Mouse (Mus musculus) embryonic fibroblast, embryonic 13.5 days (primary cell): Measurements from ENCODE around the gene Wbp11. TPM values are rescaled to one million over a fixed set of nuclear protein-coding genes. Genes with fewer than 3 reads are reported as not detected.

Experiments
- H3K27ac ChIP-seq: 2 replicates; pipeline ENCODE4 v1.5.1; 2012; ENCODE audit warnings: low read length, control low read depth, inconsistent platforms; ENCODE audit not compliant: insufficient read depth
- H3K4me1 ChIP-seq: 2 replicates; pipeline ENCODE4 v1.6.1; 2011; ENCODE audit warnings: low read length; ENCODE audit not compliant: control insufficient read depth, insufficient read depth
- H3K4me3 ChIP-seq: 2 replicates; pipeline ENCODE4 v1.5.1; 2011; ENCODE audit warnings: mild to moderate bottlenecking, control low read depth, low read length; ENCODE audit not compliant: insufficient read depth
- CTCF ChIP-seq: IDR thresholded peaks from 2 replicates; pipeline ENCODE4 v1.5.1; 2011; ENCODE audit warnings: mild to moderate bottlenecking, control low read depth, low read length, moderate library complexity, borderline replicate concordance; ENCODE audit not compliant: insufficient read depth
- POLR2A ChIP-seq: IDR thresholded peaks from 2 replicates; pipeline ENCODE4 v1.6.1; 2011; ENCODE audit warnings: low read depth, mild to moderate bottlenecking, control low read depth, low read length, moderate library complexity
- polyA plus RNA-seq: library from polyadenylated mRNA; stranded (reverse); fragments of >200 nt; gene quantifications from 2 replicates; pipeline ENCODE4 v1.2.4, GENCODE M21; 2011; ENCODE audit warnings: low read depth; ENCODE audit not compliant: missing spikeins, insufficient read length

Wbp11 gene
- polyA plus RNA-seq, 1 experiment = 85.3 TPM

GRCm38 (mm10) chr6:136820381-136820780 is 7.7 kb downstream of the Wbp11 start:
- no peak overlapping the region for H3K4me3 ChIP-seq
- H3K27ac ChIP-seq = no peak overlapping the region
- H3K4me1 ChIP-seq = no peaks in the 10 kb centered on the region
- TF ChIP-seq POLR2A (no peak), CTCF (no peak)

GRCm38 (mm10) chr6:136817549-136817948 is 10.5 kb downstream of the Wbp11 start:
- Histone ChIP-seq H3K27ac (no peak overlapping the region), H3K4me1 (no peaks in the 10 kb centered on the region; the same call in 1 of the 2 replicates), H3K4me3 (no peak overlapping the region)
- TF ChIP-seq CTCF (no peak), POLR2A (no peak)

DNA sequence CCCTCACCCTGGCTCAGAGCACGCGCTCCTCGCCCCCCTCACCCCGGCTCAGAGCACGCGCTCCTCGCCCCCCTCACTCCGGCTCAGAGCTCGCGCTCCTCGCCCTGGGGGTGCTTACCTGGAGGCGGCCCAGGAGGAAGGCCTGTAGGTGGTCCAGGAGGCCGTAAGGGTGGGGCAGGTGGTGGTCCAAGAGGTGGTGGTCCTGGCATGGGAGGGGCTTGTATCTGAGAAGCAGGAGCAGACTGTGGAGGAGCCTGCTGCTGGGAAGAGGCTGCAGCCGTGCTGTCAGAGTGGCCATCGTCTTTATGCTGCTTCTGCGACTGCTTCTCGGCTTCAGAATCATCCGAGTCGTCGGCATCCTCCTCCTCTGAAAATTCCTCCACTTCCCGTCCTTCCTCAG is 11.2 kb downstream of the Wbp11 start:
- TF ChIP-seq POLR2A = no peak
- no peak for TF ChIP-seq CTCF
- Histone ChIP-seq H3K4me3 (no peak overlapping the region), H3K27ac (no peak overlapping the region), H3K4me1 (no peaks in the 10 kb centered on the region; the same call in 1 of the 2 replicates)

GRCm38 (mm10) chr6:136815381-136815780 is 12.7 kb downstream of the Wbp11 start:
- TF ChIP-seq CTCF (no peak), POLR2A (no peak)
- no peaks in the 10 kb centered on the region; the same call in 1 of the 2 replicates for H3K4me1 ChIP-seq
- no peak overlapping the region for H3K4me3 ChIP-seq
- no peak overlapping the region for H3K27ac ChIP-seq

GRCm38 (mm10) chr6:136813117-136813516 is 14.9 kb downstream of the Wbp11 start:
- Histone ChIP-seq H3K27ac (no peak overlapping the region), H3K4me1 (no peaks in the 10 kb centered on the region; the same call in none of the 2 replicates)

DNA sequence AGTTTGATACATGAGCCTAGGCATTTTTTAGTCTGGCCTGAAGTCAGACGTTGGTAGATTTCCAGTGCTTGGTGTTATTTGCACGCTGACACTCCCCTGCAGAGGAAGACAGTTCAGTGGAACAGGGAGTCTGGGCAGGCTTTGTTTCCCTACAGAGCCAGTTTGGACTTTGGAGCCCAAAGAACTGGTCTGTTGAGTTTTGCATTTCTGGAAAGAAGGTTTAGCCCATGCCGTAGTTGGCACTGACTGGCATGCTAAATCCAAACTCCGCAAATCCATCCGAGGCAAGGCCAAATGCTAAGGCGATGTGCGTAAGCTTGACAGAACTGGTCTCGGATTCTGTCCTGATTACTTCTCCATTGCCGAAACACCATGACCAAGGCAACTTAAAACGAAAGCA is 16.8 kb downstream of the Wbp11 start:
- Histone ChIP-seq H3K27ac (no peak overlapping the region), H3K4me3 (no peak overlapping the region), H3K4me1 (no peaks in the 10 kb centered on the region; the same call in none of the 2 replicates)
- TF ChIP-seq CTCF (no peak), POLR2A (no peak; the same call in 1 of the 2 replicates)

More at GRCm38 (mm10) chr6:136813117-136813516, 14.9 kb downstream of the Wbp11 start:
- no peak overlapping the region for H3K4me3 ChIP-seq
- TF ChIP-seq CTCF = no peak
- TF ChIP-seq POLR2A = peak; percentile 21; the same call in 1 of the 2 replicates

DNA sequence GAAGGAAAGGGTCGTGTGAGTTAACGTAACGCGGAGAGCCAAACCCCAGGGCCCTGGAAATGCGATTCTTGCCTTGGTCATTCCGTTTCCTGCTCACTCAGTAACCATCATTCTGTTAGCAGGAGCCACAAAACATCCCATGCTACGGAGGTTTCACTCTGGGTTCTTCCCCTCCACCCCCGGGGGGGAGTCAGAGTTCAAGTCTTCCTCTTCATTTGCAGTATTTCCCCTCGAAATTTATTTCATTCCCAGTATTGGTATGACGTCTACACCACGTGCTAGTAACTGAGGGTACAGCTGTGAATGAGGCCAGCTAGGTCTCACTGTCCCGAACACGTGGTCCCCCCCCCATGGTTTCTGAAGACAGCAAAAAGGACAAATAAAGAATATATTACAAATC is 18.4 kb downstream of the Wbp11 start:
- Histone ChIP-seq H3K27ac (no peak overlapping the region), H3K4me3 (peak overlapping the region; percentile 97), H3K4me1 (no peaks in the 10 kb centered on the region; the same call in none of the 2 replicates)
- TF ChIP-seq POLR2A (no peak), CTCF (no peak)

- H3K4me1 ChIP-seq = no peaks in the 10 kb centered on the region; the same call in none of the 2 replicates
- no peak; the same call in 1 of the 2 replicates for TF ChIP-seq POLR2A
- TF ChIP-seq CTCF = no peak
- H3K4me3 ChIP-seq = peak overlapping the region; percentile 97
- H3K27ac ChIP-seq = peak overlapping the region; percentile 79
Measured at GRCm38 (mm10) chr6:136809077-136809476, 19.0 kb downstream of the Wbp11 start.

DNA sequence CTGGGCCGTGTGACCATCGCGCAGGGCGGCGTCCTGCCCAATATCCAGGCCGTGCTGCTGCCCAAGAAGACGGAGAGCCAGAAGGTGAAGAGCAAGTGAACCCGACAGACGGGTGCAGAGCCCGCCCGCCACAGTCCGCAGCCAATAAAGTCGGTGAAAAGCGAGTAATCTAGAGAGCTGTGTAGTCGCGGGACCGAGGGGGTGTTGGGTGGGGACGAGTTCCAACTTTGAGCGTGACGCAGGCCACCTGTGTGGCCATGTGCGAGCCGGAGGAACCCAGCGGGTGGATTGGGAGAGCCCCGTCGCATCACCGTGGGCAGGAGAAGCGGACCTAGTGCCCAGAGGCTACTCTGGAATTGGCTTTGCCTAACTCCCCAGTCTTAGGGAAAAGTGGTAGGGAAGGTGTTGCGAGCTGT is 19.4 kb downstream of the Wbp11 start:
- peak overlapping the region; percentile 79 for H3K27ac ChIP-seq

GRCm38 (mm10) chr6:136808014-136808417 is 20.0 kb downstream of the Wbp11 start, which contains the start of gene H2afj:
H2afj (plus strand) TSS chr6:136808244.
- TF ChIP-seq POLR2A (peak; percentile 59), CTCF (no peak)
- no peaks in the 10 kb centered on the region; the same call in 1 of the 2 replicates for H3K4me1 ChIP-seq

More for the DNA sequence above, 19.4 kb downstream of the Wbp11 start:
- Histone ChIP-seq H3K4me3 (peak overlapping the region; percentile 97), H3K4me1 (no peaks in the 10 kb centered on the region; the same call in 1 of the 2 replicates)
- TF ChIP-seq CTCF (no peak), POLR2A (no peak)

More at GRCm38 (mm10) chr6:136808014-136808417, 20.0 kb downstream of the Wbp11 start, which contains the start of gene H2afj:
- Histone ChIP-seq H3K4me3 (peak within 1 kb of the TSS; percentile 97), H3K27ac (peak within 1 kb of the TSS; percentile 79)
